Mouse (Mus musculus) bone marrow macrophage, adult 2 months (primary cell): ENCODE measurements around the gene Mgst2.

Source experiments
- CTCF ChIP-seq: IDR thresholded peaks from 2 replicates; pipeline ENCODE4 v1.5.1; 2012; ENCODE audit warnings: low read depth, mild to moderate bottlenecking, low read length, moderate library complexity
- POLR2A ChIP-seq: IDR thresholded peaks from 2 replicates; pipeline ENCODE4 v1.6.1; 2012; ENCODE audit warnings: mild to moderate bottlenecking, low read depth, low read length, borderline replicate concordance

DNA sequence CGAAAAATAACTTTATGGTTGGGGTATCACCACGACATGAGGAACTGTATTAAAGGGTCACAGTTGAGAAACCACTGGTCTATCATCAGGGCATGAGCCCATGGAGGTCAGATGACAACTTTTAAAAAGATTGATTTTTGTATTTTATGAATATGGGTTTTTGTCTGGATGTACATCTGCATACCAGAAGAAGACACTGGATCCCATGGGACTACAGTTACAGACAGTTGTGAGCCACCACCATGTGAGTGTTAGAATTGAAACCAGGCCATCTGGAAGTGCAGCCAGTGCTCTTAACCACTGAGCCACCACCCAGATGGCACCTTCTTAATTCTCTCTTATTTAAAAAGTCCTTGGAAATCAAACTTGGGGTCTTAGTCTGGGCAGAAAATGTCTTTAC is 24.2 kb upstream of the Mgst2 start:
- no peak for TF ChIP-seq CTCF
- TF ChIP-seq POLR2A, result no peak
